Mouse (Mus musculus) kidney, adult 2 months (tissue): ENCODE results near the gene Rnf121. TPM values are rescaled to one million over a fixed set of nuclear protein-coding genes. Genes with fewer than 3 reads are reported as not detected.

Source experiments
- DNase-seq: peaks from one replicate; pipeline ENCODE4 v3.0.0; 2021
- H3K27ac ChIP-seq: fragments of 200-500 bp; 2 replicates; pipeline ENCODE4 v1.5.1; 2012; ENCODE audit warnings: low read depth, low read length, control low read depth, inconsistent platforms; ENCODE audit not compliant: insufficient read depth
- H3K27me3 ChIP-seq: fragments of 200-500 bp; replicated peaks from 2 replicates; pipeline ENCODE4 v1.6.1; 2012; ENCODE audit warnings: mild to moderate bottlenecking, moderate library complexity, low read length, inconsistent platforms; ENCODE audit not compliant: control insufficient read depth, insufficient read depth
- H3K36me3 ChIP-seq: fragments of 200-500 bp; 2 replicates; pipeline ENCODE4 v1.6.1; 2012; ENCODE audit warnings: mild to moderate bottlenecking, moderate library complexity, low read length, inconsistent platforms; ENCODE audit not compliant: control insufficient read depth, insufficient read depth
- H3K4me1 ChIP-seq: fragments of 200-500 bp; 2 replicates; pipeline ENCODE4 v1.6.1; 2011; ENCODE audit warnings: low read length; ENCODE audit not compliant: control insufficient read depth, insufficient read depth
- H3K4me3 ChIP-seq: fragments of 200-500 bp; 2 replicates; pipeline ENCODE4 v1.5.1; 2011; ENCODE audit warnings: mild to moderate bottlenecking, low read depth, low read length, control low read depth; ENCODE audit not compliant: insufficient read depth
- CTCF ChIP-seq: fragments of 200-500 bp; conservative IDR thresholded peaks from 2 replicates; pipeline ENCODE4 v1.5.1; 2011; ENCODE audit warnings: low read depth, mild to moderate bottlenecking, control low read depth, low read length, moderate library complexity, mixed read lengths; ENCODE audit not compliant: insufficient read depth, insufficient read length
- POLR2A ChIP-seq: fragments of 200-500 bp; IDR thresholded peaks from one replicate; pipeline ENCODE4 v1.6.1; 2011; ENCODE audit warnings: low read depth, low read length, control low read depth
- WGBS: fragments of 180-500 bp; shearing (Covaris S2); methylation state at CpG from one replicate; pipeline ENCODE4 v1.1.7; 2018; 5-methylcytosine and 5-hydroxymethylcytosine counted together
- polyA plus RNA-seq: library from polyadenylated mRNA; depleted of rRNA; stranded (reverse); fragments of >200 nt; gene quantifications from 2 replicates; pipeline ENCODE4 v1.2.3, GENCODE M21; 2012

Rnf121 gene
- polyA plus RNA-seq, 1 experiment, result 43.8 TPM

GRCm38 (mm10) chr7:102017452-102017851 is 47.8 kb downstream of the Rnf121 start:
- TF ChIP-seq POLR2A, result no peak
- no peak for TF ChIP-seq CTCF
- Histone ChIP-seq H3K27me3 (no peaks in the 10 kb centered on the region), H3K36me3 (peaks cover 3% of the 10 kb centered on the region), H3K27ac (peak overlapping the region; percentile 89), H3K4me1 (peaks cover 12% of the 10 kb centered on the region; the same call in 1 of the 2 replicates), H3K4me3 (peak overlapping the region; percentile 54)
- 21% methylated on average over 5 of the region's 5 CpGs for WGBS
- peak; percentile 66 for DNase-seq

- H3K27me3 ChIP-seq, result no peaks in the 10 kb centered on the region
- peaks cover 12% of the 10 kb centered on the region; the same call in 1 of the 2 replicates for H3K4me1 ChIP-seq
- H3K36me3 ChIP-seq, result peaks cover 4% of the 10 kb centered on the region
- peak overlapping the region; percentile 54 for H3K4me3 ChIP-seq
- no peak for DNase-seq
- WGBS, result 56% methylated on average over 4 of the region's 4 CpGs
- peak overlapping the region; percentile 89 for H3K27ac ChIP-seq
- TF ChIP-seq POLR2A (no peak), CTCF (no peak)
Observed at GRCm38 (mm10) chr7:102016936-102017335, 48.3 kb downstream of the Rnf121 start.

DNA sequence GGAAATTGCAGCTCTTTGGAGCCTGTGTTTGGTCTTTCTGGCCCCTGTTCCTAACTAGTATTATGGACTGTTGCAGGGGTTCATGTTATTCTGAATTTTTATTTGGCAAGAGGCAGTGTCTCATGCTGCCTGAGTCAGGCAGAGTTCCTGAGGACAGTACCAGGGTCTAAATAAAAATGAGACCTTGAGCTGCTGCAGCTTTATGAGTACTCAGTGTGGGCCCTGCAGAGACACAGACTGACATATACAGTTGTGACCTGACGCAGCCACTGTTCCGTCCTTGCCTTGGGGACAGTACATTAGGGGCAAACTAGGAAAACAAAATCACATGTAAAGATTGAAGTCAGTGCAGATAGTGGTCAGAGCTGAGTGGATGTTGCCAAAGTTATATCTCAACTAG is 50.3 kb downstream of the Rnf121 start:
- Histone ChIP-seq H3K27me3 (no peaks in the 10 kb centered on the region), H3K4me3 (no peak overlapping the region), H3K4me1 (peaks cover 12% of the 10 kb centered on the region; the same call in 1 of the 2 replicates), H3K36me3 (peaks cover 12% of the 10 kb centered on the region), H3K27ac (no peak overlapping the region)
- TF ChIP-seq POLR2A, result no peak
- no peak for TF ChIP-seq CTCF
- WGBS, result 92% methylated on average over 2 of the region's 2 CpGs
- no peak for DNase-seq

GRCm38 (mm10) chr7:102013416-102013815 is 51.9 kb downstream of the Rnf121 start:
- peaks cover 14% of the 10 kb centered on the region for H3K36me3 ChIP-seq
- no peak overlapping the region for H3K4me3 ChIP-seq
- H3K27ac ChIP-seq, result no peak overlapping the region
- H3K4me1 ChIP-seq, result peaks cover 11% of the 10 kb centered on the region; the same call in 1 of the 2 replicates
- TF ChIP-seq CTCF (no peak), POLR2A (no peak)
- 84% methylated on average over 8 of the region's 8 CpGs for WGBS
- H3K27me3 ChIP-seq, result no peaks in the 10 kb centered on the region
- no peak for DNase-seq

GRCm38 (mm10) chr7:102011855-102012254 is 53.4 kb downstream of the Rnf121 start:
- H3K27me3 ChIP-seq, result no peaks in the 10 kb centered on the region
- H3K36me3 ChIP-seq, result peaks cover 14% of the 10 kb centered on the region
- 88% methylated on average over 9 of the region's 9 CpGs for WGBS
- no peak overlapping the region for H3K4me3 ChIP-seq
- TF ChIP-seq CTCF, result no peak
- no peak for TF ChIP-seq POLR2A
- no peak for DNase-seq
- H3K4me1 ChIP-seq, result peaks cover 4% of the 10 kb centered on the region; the same call in 1 of the 2 replicates
- H3K27ac ChIP-seq, result no peak overlapping the region

DNA sequence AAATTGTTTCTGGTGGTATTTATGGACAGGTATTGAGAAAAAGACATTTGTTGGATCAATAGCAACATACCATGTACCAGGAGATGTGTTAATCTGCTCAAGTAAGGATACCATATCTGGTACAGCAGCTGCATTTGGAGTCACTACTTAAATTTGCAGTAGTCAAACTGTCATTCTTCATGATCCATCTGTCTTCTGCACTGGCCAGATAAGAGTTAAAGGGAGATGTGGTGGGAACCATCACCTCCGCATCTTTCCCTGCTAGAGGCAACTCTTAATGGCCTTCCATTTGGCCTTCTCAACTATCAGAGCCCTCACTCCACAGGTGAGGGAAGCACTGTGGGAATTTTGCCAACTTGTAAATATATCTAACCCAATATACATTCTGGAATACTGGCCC is 58.7 kb downstream of the Rnf121 start:
- 89% methylated on average over 1 of the region's 1 CpGs for WGBS
- TF ChIP-seq CTCF (no peak), POLR2A (no peak)

DNA sequence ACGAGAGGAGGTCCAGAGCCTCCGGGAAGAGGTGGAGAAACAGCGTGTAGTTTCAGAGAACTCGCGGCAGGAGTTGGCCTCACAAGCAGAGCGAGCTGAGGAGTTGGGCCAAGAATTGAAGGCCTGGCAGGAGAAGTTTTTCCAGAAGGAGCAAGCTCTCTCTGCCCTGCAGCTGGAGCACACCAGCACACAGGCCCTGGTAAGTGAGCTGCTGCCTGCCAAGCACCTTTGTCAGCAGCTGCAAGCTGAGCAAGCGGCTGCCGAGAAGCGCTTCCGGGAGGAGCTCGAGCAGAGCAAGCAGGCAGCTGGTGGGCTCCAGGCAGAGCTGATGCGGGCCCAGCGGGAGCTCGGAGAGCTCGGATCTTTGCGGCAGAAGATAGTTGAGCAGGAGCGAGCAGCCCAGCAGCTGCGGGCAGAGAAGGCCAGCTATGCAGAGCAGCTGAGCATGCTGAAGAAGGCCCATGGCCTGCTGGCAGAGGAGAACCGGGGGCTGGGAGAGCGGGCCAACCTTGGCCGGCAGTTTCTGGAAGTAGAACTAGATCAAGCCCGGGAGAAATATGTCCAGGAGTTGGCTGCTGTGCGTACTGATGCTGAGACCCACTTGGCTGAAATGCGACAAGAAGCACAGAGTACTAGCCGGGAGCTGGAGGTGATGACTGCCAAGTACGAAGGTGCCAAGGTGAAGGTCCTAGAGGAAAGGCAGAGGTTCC is 64.2 kb downstream of the Rnf121 start:
- WGBS, result 80% methylated on average over 26 of the region's 26 CpGs
- DNase-seq, result peak; percentile 21
- Histone ChIP-seq H3K36me3 (peaks cover 19% of the 10 kb centered on the region), H3K27me3 (no peaks in the 10 kb centered on the region), H3K27ac (no peak overlapping the region), H3K4me1 (no peaks in the 10 kb centered on the region), H3K4me3 (no peak overlapping the region)
- TF ChIP-seq POLR2A (no peak), CTCF (no peak)

More for the DNA sequence above, 58.7 kb downstream of the Rnf121 start:
- no peak for DNase-seq
- H3K27me3 ChIP-seq, result no peaks in the 10 kb centered on the region
- peaks cover 13% of the 10 kb centered on the region for H3K36me3 ChIP-seq
- no peak overlapping the region for H3K27ac ChIP-seq
- H3K4me3 ChIP-seq, result no peak overlapping the region
- H3K4me1 ChIP-seq, result no peaks in the 10 kb centered on the region
